Mouse (Mus musculus) heart, embryonic 12.5 days (tissue): ENCODE results near the gene Tmem163. TPM values are rescaled to one million over a fixed set of nuclear protein-coding genes. Genes with fewer than 3 reads are reported as not detected.
A peak's percentile ranks its signal among the peaks of the same experiment; 100 is the strongest.

ENCODE experiments used
- ATAC-seq: fragments of 200-750 bp; cut with Nextera tagmentation; 2 replicates; pipeline ENCODE4 v1.8.0; 2017; ENCODE audit warnings: moderate TSS enrichment, moderate library complexity; ENCODE audit not compliant: insufficient number of reproducible peaks, low FRiP score
- H3K27ac ChIP-seq: fragments of 300-500 bp; sonication (generic); 2 replicates; pipeline ENCODE4 v1.5.1; 2016; ENCODE audit warnings: mild to moderate bottlenecking, moderate library complexity; ENCODE audit not compliant: poor library complexity, severe bottlenecking
- H3K27me3 ChIP-seq: fragments of 300-500 bp; sonication (generic); replicated peaks from 2 replicates; pipeline ENCODE4 v1.6.1; 2016; ENCODE audit warnings: mild to moderate bottlenecking, moderate library complexity
- H3K36me3 ChIP-seq: fragments of 300-500 bp; sonication (generic); 2 replicates; pipeline ENCODE4 v1.6.1; 2016; ENCODE audit warnings: mild to moderate bottlenecking, moderate library complexity
- H3K4me1 ChIP-seq: fragments of 300-500 bp; sonication (generic); replicated peaks from 2 replicates; pipeline ENCODE4 v1.6.1; 2016; ENCODE audit warnings: mild to moderate bottlenecking
- H3K4me2 ChIP-seq: fragments of 300-500 bp; sonication (generic); 2 replicates; pipeline ENCODE4 v1.6.1; 2016; ENCODE audit warnings: mild to moderate bottlenecking, moderate library complexity
- H3K4me3 ChIP-seq: fragments of 300-500 bp; sonication (generic); 2 replicates; pipeline ENCODE4 v1.5.1; 2016; ENCODE audit warnings: mild to moderate bottlenecking
- H3K9ac ChIP-seq: fragments of 300-500 bp; sonication (generic); 2 replicates; pipeline ENCODE4 v1.6.1; 2016; ENCODE audit warnings: mild to moderate bottlenecking, moderate library complexity
- H3K9me3 ChIP-seq: fragments of 300-500 bp; sonication (generic); replicated peaks from 2 replicates; pipeline ENCODE4 v1.6.1; 2016; ENCODE audit warnings: mild to moderate bottlenecking, moderate library complexity
- WGBS: fragments of 180-500 bp; shearing (Covaris S2); methylation state at CpG from one replicate; pipeline ENCODE4 v1.1.7; 2016; 5-methylcytosine and 5-hydroxymethylcytosine counted together
- polyA plus RNA-seq: library from polyadenylated mRNA; unstranded; fragments of >200 nt; fragmentation: Nextera tagmentation; extraction: Ambion mirVana; gene quantifications from 2 replicates; pipeline ENCODE4 v1.2.1, GENCODE M21; 2016

Tmem163 gene
- polyA plus RNA-seq, 1 experiment from 2014 or later = 35.0 TPM

- WGBS = 4% methylated on average over 25 of the region's 25 CpGs
- H3K9ac ChIP-seq = peak overlapping the region; percentile 78
- ATAC-seq = peak; percentile 16; the same call in 1 of the 2 replicates
- H3K27ac ChIP-seq = no peak overlapping the region
- no peaks in the 10 kb centered on the region for H3K36me3 ChIP-seq
- peak overlapping the region; percentile 99 for H3K4me2 ChIP-seq
- peaks cover 22% of the 10 kb centered on the region for H3K4me1 ChIP-seq
- no peaks in the 10 kb centered on the region for H3K9me3 ChIP-seq
- peaks cover 53% of the 10 kb centered on the region for H3K27me3 ChIP-seq
- H3K4me3 ChIP-seq = peak overlapping the region; percentile 77
Observed at GRCm38 (mm10) chr1:127676516-127677099, 2.7 kb downstream of the Tmem163 start.

GRCm38 (mm10) chr1:127676116-127676515, 3.2 kb downstream of the Tmem163 start:
- H3K27me3 ChIP-seq = peaks cover 53% of the 10 kb centered on the region
- ATAC-seq = no peak
- peak overlapping the region; percentile 99 for H3K4me2 ChIP-seq
- no peak overlapping the region for H3K27ac ChIP-seq
- 26% methylated on average over 12 of the region's 12 CpGs for WGBS
- peak overlapping the region; percentile 78 for H3K9ac ChIP-seq
- H3K9me3 ChIP-seq = no peaks in the 10 kb centered on the region
- H3K4me3 ChIP-seq = peak overlapping the region; percentile 77
- H3K4me1 ChIP-seq = peaks cover 22% of the 10 kb centered on the region
- no peaks in the 10 kb centered on the region for H3K36me3 ChIP-seq

- no peak for ATAC-seq
Observed at GRCm38 (mm10) chr1:127675253-127675652, 4.1 kb downstream of the Tmem163 start.

DNA sequence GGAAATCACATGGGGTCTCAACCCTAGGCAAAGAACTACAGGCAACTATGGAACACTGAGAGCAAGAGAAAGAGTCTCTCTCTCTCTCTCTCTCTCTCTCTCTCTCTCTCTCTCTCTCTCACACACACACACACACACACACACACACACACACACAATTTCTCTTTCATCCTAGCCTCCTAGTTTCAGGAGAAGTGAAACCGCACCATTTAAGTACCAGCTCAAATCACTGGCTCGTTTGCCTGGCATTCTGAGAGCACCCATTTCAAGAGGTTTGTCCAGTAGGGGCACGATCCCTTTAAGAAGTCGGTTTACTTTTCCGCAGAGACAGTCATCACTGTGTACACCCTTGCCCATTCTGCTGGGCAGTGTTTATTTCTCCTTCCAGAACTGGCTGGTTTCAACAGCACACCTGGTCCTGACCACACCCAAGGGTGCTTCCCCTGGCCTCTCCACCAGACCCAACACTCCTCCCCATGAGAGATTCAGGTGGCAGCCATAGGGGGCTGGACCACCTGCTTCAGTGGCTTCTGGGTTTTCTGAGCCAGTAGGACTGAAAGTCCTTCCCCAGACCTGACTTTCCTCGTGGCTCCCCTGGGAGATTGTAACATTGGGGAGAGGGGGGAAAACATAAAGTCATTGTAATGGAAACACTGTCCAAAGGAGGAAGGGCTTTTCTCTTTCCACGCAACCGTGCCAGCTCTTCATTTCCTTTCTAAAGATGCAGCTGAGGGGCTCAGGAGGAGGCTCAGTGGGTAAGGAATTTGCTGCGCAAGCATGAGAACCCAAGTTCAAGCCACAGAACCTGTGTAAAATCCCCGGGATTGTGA, 5.9 kb downstream of the Tmem163 start:
- Histone ChIP-seq H3K4me3 (no peak overlapping the region), H3K36me3 (no peaks in the 10 kb centered on the region), H3K9ac (no peak overlapping the region), H3K4me1 (peaks cover 22% of the 10 kb centered on the region), H3K27ac (no peak overlapping the region), H3K4me2 (no peak overlapping the region), H3K27me3 (peaks cover 42% of the 10 kb centered on the region), H3K9me3 (peaks cover 8% of the 10 kb centered on the region; the same call in 1 of the 2 replicates)
- no peak for ATAC-seq
- WGBS = 64% methylated on average over 10 of the region's 10 CpGs

More at GRCm38 (mm10) chr1:127675253-127675652, 4.1 kb downstream of the Tmem163 start:
- H3K4me2 ChIP-seq = no peak overlapping the region
- no peak overlapping the region for H3K9ac ChIP-seq
- WGBS = 64% methylated on average over 1 of the region's 1 CpGs
- H3K4me3 ChIP-seq = no peak overlapping the region
- peaks cover 51% of the 10 kb centered on the region for H3K27me3 ChIP-seq
- no peaks in the 10 kb centered on the region for H3K36me3 ChIP-seq
- no peak overlapping the region for H3K27ac ChIP-seq
- peaks cover 22% of the 10 kb centered on the region for H3K4me1 ChIP-seq
- H3K9me3 ChIP-seq = no peaks in the 10 kb centered on the region

DNA sequence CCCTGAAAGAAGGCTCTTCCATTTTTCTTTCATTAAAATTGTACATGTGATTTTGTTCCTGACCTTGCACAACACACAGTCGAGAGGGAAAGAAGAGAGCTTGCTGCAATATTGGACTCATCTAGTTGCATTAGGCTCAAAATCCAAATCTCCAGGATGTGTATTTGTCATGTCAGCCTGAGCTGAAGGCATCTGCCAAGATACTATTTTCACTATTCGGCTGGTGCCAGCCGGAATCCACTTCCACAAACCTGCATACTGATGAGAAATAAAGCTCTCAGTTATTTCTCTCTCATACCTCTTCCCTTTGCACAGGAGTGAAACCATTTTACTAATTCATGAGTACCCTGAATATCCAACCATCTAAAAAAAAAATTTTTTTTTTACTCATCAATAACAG, 11.2 kb downstream of the Tmem163 start:
- Histone ChIP-seq H3K27me3 (no peaks in the 10 kb centered on the region), H3K36me3 (no peaks in the 10 kb centered on the region), H3K4me2 (no peak overlapping the region), H3K27ac (no peak overlapping the region), H3K4me3 (no peak overlapping the region), H3K9ac (no peak overlapping the region), H3K9me3 (peaks cover 8% of the 10 kb centered on the region; the same call in 1 of the 2 replicates), H3K4me1 (peaks cover 3% of the 10 kb centered on the region; the same call in 1 of the 2 replicates)
- 85% methylated on average over 3 of the region's 3 CpGs for WGBS
- ATAC-seq = no peak

- Histone ChIP-seq H3K4me3 (no peak overlapping the region), H3K9me3 (peaks cover 8% of the 10 kb centered on the region; the same call in 1 of the 2 replicates), H3K36me3 (no peaks in the 10 kb centered on the region), H3K9ac (no peak overlapping the region), H3K4me2 (no peak overlapping the region), H3K27ac (no peak overlapping the region), H3K4me1 (0 out of 2 replicates have a peak, but pooled peaks cover 4% of the 10 kb centered on the region), H3K27me3 (no peaks in the 10 kb centered on the region)
- WGBS = 83% methylated on average over 8 of the region's 8 CpGs
- ATAC-seq = no peak
Observed at GRCm38 (mm10) chr1:127667110-127667860, 12.1 kb downstream of the Tmem163 start.

- 39% methylated on average over 6 of the region's 6 CpGs for WGBS
- H3K9me3 ChIP-seq = peaks cover 8% of the 10 kb centered on the region; the same call in 1 of the 2 replicates
- no peaks in the 10 kb centered on the region for H3K27me3 ChIP-seq
- no peaks in the 10 kb centered on the region for H3K36me3 ChIP-seq
- H3K4me2 ChIP-seq = no peak overlapping the region
- no peak overlapping the region for H3K4me3 ChIP-seq
- ATAC-seq = no peak
- H3K4me1 ChIP-seq = peaks cover 14% of the 10 kb centered on the region
- H3K27ac ChIP-seq = no peak overlapping the region
- no peak overlapping the region for H3K9ac ChIP-seq
Observed at GRCm38 (mm10) chr1:127666221-127666620, 13.1 kb downstream of the Tmem163 start.

- Histone ChIP-seq H3K4me2 (no peak overlapping the region), H3K4me1 (peaks cover 25% of the 10 kb centered on the region), H3K27ac (no peak overlapping the region), H3K4me3 (no peak overlapping the region), H3K9ac (no peak overlapping the region), H3K27me3 (no peaks in the 10 kb centered on the region), H3K9me3 (no peaks in the 10 kb centered on the region), H3K36me3 (no peaks in the 10 kb centered on the region)
- no peak for ATAC-seq
- WGBS = 58% methylated on average over 13 of the region's 13 CpGs
Observed at GRCm38 (mm10) chr1:127662385-127663068, 16.8 kb downstream of the Tmem163 start.

- Histone ChIP-seq H3K4me3 (no peak overlapping the region), H3K9me3 (no peaks in the 10 kb centered on the region), H3K27ac (0 out of 2 replicates have a peak overlapping the region, but pooled peaks have one; percentile 37), H3K4me1 (peaks cover 24% of the 10 kb centered on the region), H3K27me3 (no peaks in the 10 kb centered on the region), H3K9ac (peak overlapping the region; percentile 53), H3K36me3 (no peaks in the 10 kb centered on the region), H3K4me2 (peak overlapping the region; percentile 57)
- ATAC-seq = no peak; the same call in 1 of the 2 replicates
- 26% methylated on average over 13 of the region's 13 CpGs for WGBS
Observed at GRCm38 (mm10) chr1:127661118-127662012, 18.0 kb downstream of the Tmem163 start.

GRCm38 (mm10) chr1:127651564-127651963, 27.8 kb downstream of the Tmem163 start:
- no peaks in the 10 kb centered on the region for H3K36me3 ChIP-seq
- H3K9ac ChIP-seq = no peak overlapping the region
- no peak overlapping the region for H3K4me2 ChIP-seq
- no peaks in the 10 kb centered on the region for H3K9me3 ChIP-seq
- 67% methylated on average over 2 of the region's 2 CpGs for WGBS
- no peak overlapping the region for H3K4me3 ChIP-seq
- ATAC-seq = no peak
- H3K27me3 ChIP-seq = no peaks in the 10 kb centered on the region
- no peak overlapping the region for H3K27ac ChIP-seq
- peaks cover 4% of the 10 kb centered on the region; the same call in 1 of the 2 replicates for H3K4me1 ChIP-seq
